ENCODE assay signal across 9 mouse cellular contexts in genomic region chr17:65862579-65862978, GRCm38 (mm10). TPM values are rescaled to one million over a fixed set of nuclear protein-coding genes. Genes with fewer than 3 reads are reported as not detected.
DNase-seq lines count a peak whose midpoint lies in the region; ATAC-seq and TF ChIP-seq lines count a peak whose summit lies in the region.
"Had no signal": no experiment of that assay in that cellular context is flagged by ENCODE, and none has a peak within 500 bp of the region (broad histone marks: within the 10 kb centered on the region; RNA-seq: fewer than 3 reads in every experiment).

No protein-coding gene starts in this region.

- peak; percentile 58 for TF ChIP-seq RAD21 in CH12.LX (IDR thresholded peaks at IDR 0.05; ENCODE audit: low read depth, low read length)

- TF ChIP-seq POLR2A in CH12.LX (IDR thresholded peaks at IDR 0.05; ENCODE audit: low read depth, low read length) = no peak
- TF ChIP-seq POLR2A in embryonic fibroblast, embryonic 13.5 days (IDR thresholded peaks at IDR 0.05; ENCODE audit: low read depth, low read length) = no peak

- H3K4me3 ChIP-seq in hindbrain, embryonic 10.5 days = no peak overlapping the region
- no peak overlapping the region for H3K4me3 ChIP-seq in hindbrain, embryonic 13.5 days
- no peak overlapping the region for H3K4me3 ChIP-seq in CH12.LX (replicated peaks in 1 of 3; ENCODE audit: low read depth in 2 of 3, low read length in 2 of 3, poor library complexity in 1 of 3)
- H3K4me3 ChIP-seq in embryonic fibroblast, embryonic 13.5 days (ENCODE audit: insufficient read depth, low read length) = no peak overlapping the region
- H3K4me3 ChIP-seq in neural tube, embryonic 11.5 days (ENCODE audit: low read depth, low read length) = no peak overlapping the region
- H3K4me3 ChIP-seq: neural tube, embryonic 12.5 days had no signal

- dilution Hi-C loops in CH12.LX (cut with MboI; ENCODE audit: extremely low pct_ligation_motif_present, extremely low pct_unique_long_range_greater_than_20kb, low sequenced_read_pairs) = no loop called here

- no peaks in the 10 kb centered on the region for H3K4me1 ChIP-seq in hindbrain, embryonic 10.5 days (replicated peaks)
- H3K4me1 ChIP-seq in hindbrain, embryonic 13.5 days (replicated peaks) = no peaks in the 10 kb centered on the region; the same call in 1 of the 2 replicates
- H3K4me1 ChIP-seq in CH12.LX (ENCODE audit: control insufficient read depth in 1 of 2, insufficient read depth in 2 of 2) = no peaks in the 10 kb centered on the region
- H3K4me1 ChIP-seq in embryonic fibroblast, embryonic 13.5 days (ENCODE audit: control insufficient read depth, insufficient read depth, low read length) = no peaks in the 10 kb centered on the region
- H3K4me1 ChIP-seq in neural tube, embryonic 11.5 days (ENCODE audit: control insufficient read depth, insufficient read depth, low read length) = no peaks in the 10 kb centered on the region
- H3K4me1 ChIP-seq: neural tube, embryonic 12.5 days had no signal

- peak; percentile 28 to 63; a peak in 3 of 4 replicates for TF ChIP-seq CTCF in CH12.LX (conservative IDR thresholded peaks at IDR 0.05 in 1 of 2, IDR thresholded peaks at IDR 0.05 in 1 of 2; ENCODE audit: low read depth in 2 of 2, low read length in 2 of 2)
- TF ChIP-seq CTCF in embryonic fibroblast, embryonic 13.5 days (IDR thresholded peaks at IDR 0.05; ENCODE audit: borderline replicate concordance, insufficient read depth, low read length) = peak; percentile 48; the same call in 1 of the 2 replicates

- peak; percentile 50 for DNase-seq in hindbrain, embryonic 10.5 days (ENCODE audit: low spot score)
- peak; percentile 54 for DNase-seq in 3T3-L1 (ENCODE audit: low read depth, low spot score)
- peak; percentile 43 for DNase-seq in CH12.LX (ENCODE audit: extremely low read depth)
- DNase-seq in neural tube, embryonic 11.5 days (ENCODE audit: low spot score) = peak; percentile 55

- no peak overlapping the region for H3K9ac ChIP-seq in hindbrain, embryonic 13.5 days
- H3K9ac ChIP-seq in CH12.LX (ENCODE audit: insufficient read depth, low read depth) = no peak overlapping the region
- no peak overlapping the region for H3K9ac ChIP-seq in neural tube, embryonic 11.5 days (ENCODE audit: low read length)
- H3K9ac ChIP-seq: neural tube, embryonic 12.5 days had no signal

- ATAC-seq in hindbrain, embryonic 13.5 days (ENCODE audit: low FRiP score) = no peak
- ATAC-seq in neural tube, embryonic 11.5 days (ENCODE audit: insufficient read depth, low FRiP score, low TSS enrichment) = no peak
- ATAC-seq in erythroid progenitor cell, adult 5-6 weeks (replicated peaks; ENCODE audit: low FRiP score, poor library complexity, severe bottlenecking) = no peak
- no peak for ATAC-seq in cerebellum, adult (ENCODE audit: insufficient number of reproducible peaks, low FRiP score, low TSS enrichment)

- H3K4me2 ChIP-seq in hindbrain, embryonic 13.5 days = no peak overlapping the region
- H3K4me2 ChIP-seq in CH12.LX (ENCODE audit: insufficient read depth, low read depth, poor library complexity, severe bottlenecking) = no peak overlapping the region
- H3K4me2 ChIP-seq in neural tube, embryonic 11.5 days (ENCODE audit: low read depth) = no peak overlapping the region
- H3K4me2 ChIP-seq: neural tube, embryonic 12.5 days had no signal

- 61% methylated on average over 4 of the region's 4 CpGs for WGBS in hindbrain, embryonic 10.5 days
- 51% methylated on average over 4 of the region's 4 CpGs for WGBS in hindbrain, embryonic 13.5 days
- 62% methylated on average over 4 of the region's 4 CpGs for WGBS in neural tube, embryonic 11.5 days

- H3K36me3 ChIP-seq in hindbrain, embryonic 10.5 days = peaks cover 62% of the 10 kb centered on the region
- H3K36me3 ChIP-seq in hindbrain, embryonic 13.5 days = peaks cover 50% of the 10 kb centered on the region
- H3K36me3 ChIP-seq in CH12.LX (replicated peaks in 1 of 2; ENCODE audit: control insufficient read depth in 1 of 2, insufficient read depth in 1 of 2, low read length in 1 of 2) = peaks cover 39 to 77% of the 10 kb centered on the region in 2 experiments
- no peaks in the 10 kb centered on the region for H3K36me3 ChIP-seq in neural tube, embryonic 11.5 days (ENCODE audit: control insufficient read depth, insufficient read depth, low read length)

- H3K27me3 ChIP-seq in hindbrain, embryonic 10.5 days (ENCODE audit: insufficient read depth, poor library complexity, severe bottlenecking) = no peaks in the 10 kb centered on the region
- no peaks in the 10 kb centered on the region for H3K27me3 ChIP-seq in hindbrain, embryonic 13.5 days
- no peaks in the 10 kb centered on the region for H3K27me3 ChIP-seq in CH12.LX (replicated peaks)
- H3K27me3 ChIP-seq in neural tube, embryonic 11.5 days (ENCODE audit: control insufficient read depth, insufficient read depth, low read length) = no peaks in the 10 kb centered on the region
- H3K27me3 ChIP-seq: neural tube, embryonic 12.5 days had no signal

- no peak overlapping the region for H3K27ac ChIP-seq in hindbrain, embryonic 10.5 days
- no peak overlapping the region for H3K27ac ChIP-seq in hindbrain, embryonic 13.5 days
- H3K27ac ChIP-seq in CH12.LX (ENCODE audit: insufficient read depth, low read depth) = no peak overlapping the region
- no peak overlapping the region for H3K27ac ChIP-seq in embryonic fibroblast, embryonic 13.5 days (ENCODE audit: insufficient read depth, low read length)
- H3K27ac ChIP-seq in neural tube, embryonic 11.5 days (ENCODE audit: low read depth, low read length) = no peak overlapping the region
- H3K27ac ChIP-seq: neural tube, embryonic 12.5 days had no signal

- in situ Hi-C loops in CH12.LX (cut with MboI; ENCODE audit: low pct_ligation_motif_present, low pct_unique_long_range_greater_than_20kb, low sequenced_read_pairs) = no loop called here

- no peaks in the 10 kb centered on the region for H3K79me2 ChIP-seq in CH12.LX (replicated peaks; ENCODE audit: control insufficient read depth, extremely low read depth, insufficient read depth, poor library complexity, severe bottlenecking)

- H3K9me3 ChIP-seq in hindbrain, embryonic 10.5 days = no peaks in the 10 kb centered on the region
- H3K9me3 ChIP-seq in hindbrain, embryonic 13.5 days = no peaks in the 10 kb centered on the region
- H3K9me3 ChIP-seq in CH12.LX (replicated peaks; ENCODE audit: low read length) = no peaks in the 10 kb centered on the region
- no peaks in the 10 kb centered on the region for H3K9me3 ChIP-seq in neural tube, embryonic 11.5 days (ENCODE audit: control insufficient read depth, low read length)
- H3K9me3 ChIP-seq: neural tube, embryonic 12.5 days had no signal

- TF ChIP-seq EP300 in CH12.LX (IDR thresholded peaks at IDR 0.05; ENCODE audit: low read length) = no peak

TF ChIP-seq in CH12.LX, 34 proteins besides CTCF, POLR2A, EP300 and RAD21:
- TF ChIP-seq CHD2 (IDR thresholded peaks at IDR 0.05; ENCODE audit: low read length) (no peak), SMC3 (IDR thresholded peaks at IDR 0.05; ENCODE audit: low read depth, low read length) (peak; percentile 41)

RNA-seq across cellular contexts. Expression of gene Ralbp1, which starts 23.0 kb away (rescaled TPM):
- polyA plus RNA-seq in hindbrain, embryonic 10.5 days (2016; fragmentation: Nextera tagmentation; extraction: Ambion mirVana) = 46.4 and 58.3 TPM in 2 replicates
- 56.1 and 58.3 TPM in 2 replicates for polyA plus RNA-seq in hindbrain, embryonic 13.5 days (2015; fragmentation: Nextera tagmentation; extraction: Ambion mirVana)
- total RNA-seq in CH12.LX (2012; rRNA removed) (22.8 and 26.5 TPM in 2 replicates), CH12.LX (2014; rRNA removed) (27.2 and 28.1 TPM in 2 replicates)
- polyA plus RNA-seq in CH12.LX (2012; ENCODE audit: insufficient read length, low read depth) = 25.3 and 25.9 TPM in 2 replicates
- polyA plus RNA-seq in embryonic fibroblast, embryonic 13.5 days (2011; ENCODE audit: insufficient read length, low read depth, missing spikeins) = 34.8 and 36.0 TPM in 2 replicates
- 47.1 and 50.1 TPM in 2 replicates for polyA plus RNA-seq in neural tube, embryonic 11.5 days (2014; fragmentation: Nextera tagmentation; extraction: Ambion mirVana)
- total RNA-seq in erythroid progenitor cell, adult 5-6 weeks (2015; ENCODE audit: low replicate concordance) = 18.9 and 22.7 TPM in 2 replicates
- total RNA-seq in erythroid progenitor cell, adult 5-6 weeks (2017; ENCODE audit: low replicate concordance) = 40.8 and 45.1 TPM in 2 replicates
